In genomic region chr17:47712889-47713571, GRCm38 (mm10) we compare ENCODE assay signal across 1 mouse cellular context.
TF ChIP-seq lines count a peak whose summit lies in the region.

No protein-coding gene starts in this region.

TF ChIP-seq in ES-E14, 5 proteins besides CTCF, POLR2A, EP300 and RAD21:
- TF ChIP-seq MAFK (IDR thresholded peaks at IDR 0.05; ENCODE audit: insufficient read depth, low read depth, low read length), result no peak
- no peak for TF ChIP-seq ZC3H11A (IDR thresholded peaks at IDR 0.05; ENCODE audit: borderline replicate concordance, low read depth, low read length)
- TF ChIP-seq CHD2 (IDR thresholded peaks at IDR 0.05; ENCODE audit: low read depth, low read length), result no peak
- no peak for TF ChIP-seq HCFC1 (IDR thresholded peaks at IDR 0.05; ENCODE audit: borderline replicate concordance, insufficient read depth, low read length)
- no peak for TF ChIP-seq ZNF384 (IDR thresholded peaks at IDR 0.05; ENCODE audit: low read depth, low read length)
